In genomic region chr11:115391358-115391757, GRCm38 (mm10) we compare ENCODE assay signal across 31 mouse cellular contexts. TPM values are rescaled to one million over a fixed set of nuclear protein-coding genes. Genes with fewer than 3 reads are reported as not detected.
"Had no signal": no experiment of that assay in that cellular context is flagged by ENCODE, and none has a peak within 500 bp of the region (broad histone marks: within the 10 kb centered on the region; RNA-seq: fewer than 3 reads in every experiment).

No protein-coding gene starts in this region.

- H3K27me3 ChIP-seq: heart, embryonic 15.5 days; hindbrain, embryonic 12.5 days; hindbrain, embryonic 15.5 days; intestine, embryonic 15.5 days; kidney, embryonic 15.5 days had no signal

- H3K9me3 ChIP-seq: heart, embryonic 10.5 days; heart, embryonic 12.5 days; heart, embryonic 13.5 days; heart, embryonic 15.5 days; hindbrain, embryonic 10.5 days; hindbrain, embryonic 12.5 days; hindbrain, embryonic 13.5 days; hindbrain, embryonic 15.5 days; intestine, embryonic 15.5 days; kidney, embryonic 15.5 days had no signal

- H3K9ac ChIP-seq: heart, embryonic 12.5 days; heart, embryonic 13.5 days; heart, embryonic 15.5 days; hindbrain, embryonic 12.5 days; hindbrain, embryonic 13.5 days; hindbrain, embryonic 14.5 days; hindbrain, embryonic 15.5 days; intestine, embryonic 15.5 days; kidney, embryonic 15.5 days had no signal

- DNase-seq: heart, postnatal 10 days; heart, postnatal 14 days; heart, postnatal 36 days; heart, postnatal 4 days; kidney, adult 11 months; kidney, adult 18-20 months; kidney, adult 2 months; kidney, adult 8-10 months; kidney, adult 9 months; kidney, postnatal 10 days; kidney, postnatal 14 days; kidney, postnatal 25 days; kidney, postnatal 36 days; kidney, postnatal 4 days; layer of hippocampus, postnatal 36 days had no signal

- H3K4me3 ChIP-seq: heart, embryonic 10.5 days; heart, embryonic 12.5 days; heart, embryonic 13.5 days; heart, embryonic 15.5 days; hindbrain, embryonic 10.5 days; hindbrain, embryonic 12.5 days; hindbrain, embryonic 13.5 days; hindbrain, embryonic 15.5 days; intestine, embryonic 15.5 days; kidney, embryonic 15.5 days; layer of hippocampus, adult 2 months; left cerebral cortex, adult 2 months had no signal

- H3K4me1 ChIP-seq: hindbrain, embryonic 10.5 days; hindbrain, embryonic 12.5 days; intestine, embryonic 15.5 days; kidney, embryonic 15.5 days had no signal

- H3K27ac ChIP-seq: heart, embryonic 10.5 days; heart, embryonic 13.5 days; heart, embryonic 15.5 days; hindbrain, embryonic 10.5 days; hindbrain, embryonic 12.5 days; hindbrain, embryonic 13.5 days; hindbrain, embryonic 14.5 days; hindbrain, embryonic 15.5 days; hindbrain, postnatal 0 days; intestine, embryonic 15.5 days; kidney, embryonic 15.5 days; kidney, postnatal 0 days; layer of hippocampus, adult 2 months; left cerebral cortex, adult 2 months had no signal

RNA-seq across cellular contexts. Expression of gene Cdr2l, which starts 9.6 kb away (rescaled TPM):
- polyA plus RNA-seq: inflammation-experienced regulatory T-cells, adult 6 months had no signal
